9 mouse cellular contexts compared by ENCODE assay signal in the genomic region with DNA sequence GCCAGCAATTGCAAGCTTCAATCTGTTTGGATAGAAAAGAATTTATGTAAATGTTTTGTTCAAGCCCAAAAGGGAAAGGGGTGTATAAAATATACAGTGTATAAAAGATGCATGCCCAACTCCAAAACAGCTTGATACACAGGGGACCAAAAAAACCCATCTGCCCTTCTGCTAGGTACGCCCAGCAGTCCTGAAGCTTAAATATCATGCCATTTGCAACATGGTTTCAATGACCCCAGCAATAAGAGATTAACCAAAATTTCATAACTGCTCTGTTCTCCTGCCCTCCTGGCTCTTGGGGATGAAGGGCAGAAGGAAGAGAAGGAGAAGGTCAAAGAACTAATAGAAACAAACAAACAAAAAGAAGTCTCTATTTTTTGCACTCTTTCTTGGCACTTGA.
DNase-seq lines count a peak whose midpoint lies in the region; ATAC-seq lines count a peak whose summit lies in the region.
"Had no signal": no experiment of that assay in that cellular context is flagged by ENCODE, and none has a peak within 500 bp of the region (broad histone marks: within the 10 kb centered on the region; RNA-seq: fewer than 3 reads in every experiment).

No protein-coding gene starts in this region.

- no peaks in the 10 kb centered on the region for H3K27me3 ChIP-seq in lung, embryonic 15.5 days
- H3K27me3 ChIP-seq in intestine, embryonic 16.5 days (replicated peaks; ENCODE audit: control insufficient read depth, insufficient read depth, low read length): no peaks in the 10 kb centered on the region
- H3K27me3 ChIP-seq in stomach, embryonic 16.5 days (ENCODE audit: control insufficient read depth, insufficient read depth, low read length): no peaks in the 10 kb centered on the region

- intact Hi-C loops in gastrocnemius, postnatal 36 days (cut with DNase I): loop anchor here (5.0 kb wide), 1 partner anchor 532 kb away; no protein-coding TSS in a partner anchor

- no peaks in the 10 kb centered on the region for H3K9me3 ChIP-seq in lung, embryonic 15.5 days
- no peaks in the 10 kb centered on the region for H3K9me3 ChIP-seq in intestine, embryonic 16.5 days (ENCODE audit: control insufficient read depth, low read length)
- H3K9me3 ChIP-seq in stomach, embryonic 16.5 days (replicated peaks; ENCODE audit: control insufficient read depth, low read length): no peaks in the 10 kb centered on the region

- DNase-seq in cerebellum, postnatal 14 days: peak; percentile 18 to 36
- no peak for DNase-seq in cerebellum, adult 11 months
- DNase-seq in lung, postnatal 25 days (ENCODE audit: low spot score): no peak
- DNase-seq in right cerebral cortex, postnatal 14 days: no peak
- no peak for DNase-seq in gastrocnemius, postnatal 36 days
- DNase-seq: B cell, adult 2 months had no signal

- H3K36me3 ChIP-seq in lung, embryonic 15.5 days: no peaks in the 10 kb centered on the region
- no peaks in the 10 kb centered on the region for H3K36me3 ChIP-seq in intestine, embryonic 16.5 days (ENCODE audit: control insufficient read depth, insufficient read depth, low read length)
- H3K36me3 ChIP-seq in stomach, embryonic 16.5 days (ENCODE audit: control insufficient read depth, insufficient read depth, low read length): no peaks in the 10 kb centered on the region

- peaks cover 53% of the 10 kb centered on the region for H3K4me1 ChIP-seq in lung, embryonic 15.5 days
- peaks cover 23% of the 10 kb centered on the region for H3K4me1 ChIP-seq in intestine, embryonic 16.5 days (ENCODE audit: control insufficient read depth, insufficient read depth, low read length)
- peaks cover 32% of the 10 kb centered on the region for H3K4me1 ChIP-seq in stomach, embryonic 16.5 days (ENCODE audit: control insufficient read depth, insufficient read depth, low read length)

- H3K4me3 ChIP-seq in lung, embryonic 15.5 days: no peak overlapping the region
- no peak overlapping the region for H3K4me3 ChIP-seq in intestine, embryonic 16.5 days (ENCODE audit: low read length)
- no peak overlapping the region for H3K4me3 ChIP-seq in stomach, embryonic 16.5 days (replicated peaks; ENCODE audit: low read length)

- H3K9ac ChIP-seq in lung, embryonic 15.5 days: no peak overlapping the region
- H3K9ac ChIP-seq in intestine, embryonic 16.5 days (ENCODE audit: low read depth, low read length): no peak overlapping the region
- no peak overlapping the region for H3K9ac ChIP-seq in stomach, embryonic 16.5 days (ENCODE audit: low read length)

- WGBS in lung, embryonic 15.5 days: 63% methylated on average over 1 of the region's 1 CpGs
- 53% methylated on average over 1 of the region's 1 CpGs for WGBS in intestine, embryonic 16.5 days
- 50% methylated on average over 1 of the region's 1 CpGs for WGBS in stomach, embryonic 16.5 days

- no peak for ATAC-seq in lung, embryonic 15.5 days (ENCODE audit: borderline replicate concordance, extremely low read depth, low FRiP score, low TSS enrichment)
- no peak for ATAC-seq in intestine, embryonic 16.5 days
- no peak for ATAC-seq in stomach, embryonic 16.5 days (ENCODE audit: insufficient read depth, low FRiP score)

- H3K27ac ChIP-seq in lung, embryonic 15.5 days: peak overlapping the region; percentile 97
- H3K27ac ChIP-seq in intestine, embryonic 16.5 days (ENCODE audit: low read length): 0 out of 2 replicates have a peak overlapping the region, but pooled peaks have one; percentile 31
- peak overlapping the region; percentile 88 for H3K27ac ChIP-seq in stomach, embryonic 16.5 days (ENCODE audit: low read length)

- H3K4me2 ChIP-seq in lung, embryonic 15.5 days: no peak overlapping the region
- no peak overlapping the region for H3K4me2 ChIP-seq in intestine, embryonic 16.5 days (ENCODE audit: low read depth, low read length)
- peak overlapping the region; percentile 39; the same call in 1 of the 2 replicates for H3K4me2 ChIP-seq in stomach, embryonic 16.5 days (ENCODE audit: low read depth, low read length)

Comparison
In these comparisons a context has a peak if more than half of its experiments do, and no peak if none do; other contexts are left out.
1. DNase-seq: peak in cerebellum, postnatal 14 days (2 of 2); none in cerebellum, adult 11 months (single experiment), lung, postnatal 25 days (single experiment), right cerebral cortex, postnatal 14 days (single experiment) and gastrocnemius, postnatal 36 days (0 of 2).
2. H3K27ac ChIP-seq: peak in every context shown above with its lines; median percentile 97 in lung, embryonic 15.5 days; 88 in stomach, embryonic 16.5 days; 31 in intestine, embryonic 16.5 days.